Mouse (Mus musculus) liver, embryonic 14.5 days (tissue): Measurements from ENCODE around the gene Vsir. TPM values are rescaled to one million over a fixed set of nuclear protein-coding genes. Genes with fewer than 3 reads are reported as not detected.

ENCODE experiments used
- ATAC-seq: fragments of 200-750 bp; cut with Nextera tagmentation; 2 replicates; pipeline ENCODE4 v1.8.0; 2017; ENCODE audit warnings: moderate number of reproducible peaks, mild to moderate bottlenecking, moderate library complexity; ENCODE audit not compliant: insufficient read depth
- DNase-seq, 3 experiments: peaks; one replicate each; pipeline ENCODE4 v3.0.0-alpha.2; 2012 to 2013; ENCODE audit warnings: low read depth in 3 of 3, low spot score in 3 of 3
- H3K27ac ChIP-seq: fragments of 300-500 bp; sonication (generic); 2 replicates; pipeline ENCODE4 v1.5.1; 2014; ENCODE audit warnings: moderate library complexity, mild to moderate bottlenecking, control low read depth, inconsistent platforms
- H3K27me3 ChIP-seq: fragments of 300-500 bp; sonication (generic); 2 replicates; pipeline ENCODE4 v1.6.1; 2014; ENCODE audit warnings: mild to moderate bottlenecking, low read length, moderate library complexity; ENCODE audit not compliant: control insufficient read depth, insufficient read depth
- H3K36me3 ChIP-seq: fragments of 300-500 bp; sonication (generic); replicated peaks from 2 replicates; pipeline ENCODE4 v1.6.1; 2014; ENCODE audit warnings: low read depth; ENCODE audit not compliant: control insufficient read depth, insufficient read depth
- H3K4me1 ChIP-seq, 2 experiments: fragments of 200-500 bp in 1 of 2; fragments of 300-500 bp in 1 of 2; sonication (generic) in 1 of 2; replicated peaks; 2 replicates each; pipeline ENCODE4 v1.6.1; 2012 to 2014; ENCODE audit warnings: antibody characterized with exemption in 1 of 2, inconsistent platforms in 1 of 2, low read length in 1 of 2; ENCODE audit not compliant: control insufficient read depth in 2 of 2, insufficient read depth in 2 of 2
- H3K4me2 ChIP-seq: fragments of 300-500 bp; sonication (generic); 2 replicates; pipeline ENCODE4 v1.6.1; 2014; ENCODE audit warnings: low read depth, mild to moderate bottlenecking, control low read depth, moderate library complexity
- H3K4me3 ChIP-seq, 2 experiments: fragments of 200-500 bp in 1 of 2; fragments of 300-500 bp in 1 of 2; sonication (generic) in 1 of 2; 2 replicates each; pipeline ENCODE4 v1.5.1; 2012 to 2014; ENCODE audit warnings: low read depth in 2 of 2, low read length in 2 of 2, mild to moderate bottlenecking in 2 of 2, control low read depth in 1 of 2, inconsistent platforms in 1 of 2, moderate library complexity in 1 of 2; ENCODE audit not compliant: insufficient read depth in 1 of 2
- H3K9ac ChIP-seq: fragments of 300-500 bp; sonication (generic); replicated peaks from 2 replicates; pipeline ENCODE4 v1.6.1; 2014; ENCODE audit warnings: mild to moderate bottlenecking, control low read depth, moderate library complexity
- H3K9me3 ChIP-seq: fragments of 300-500 bp; sonication (generic); 2 replicates; pipeline ENCODE4 v1.6.1; 2016; ENCODE audit warnings: low read length, mixed read lengths; ENCODE audit not compliant: control insufficient read depth
- CTCF ChIP-seq: IDR thresholded peaks from 2 replicates; pipeline ENCODE4 v1.5.1; 2016; ENCODE audit warnings: antibody characterized with exemption, low read depth, control low read depth
- EP300 ChIP-seq: IDR thresholded peaks from 2 replicates; pipeline ENCODE4 v1.6.1; 2016; ENCODE audit warnings: antibody characterized with exemption, low read depth
- WGBS: fragments of 180-500 bp; shearing (Covaris S2); extraction: QIAGEN DNeasy Blood & Tissue Kit; methylation state at CpG from one replicate; pipeline ENCODE4 v1.1.7; 2014; ENCODE audit not compliant: insufficient replicate concordance; 5-methylcytosine and 5-hydroxymethylcytosine counted together
- polyA plus RNA-seq, 2 experiments: library from polyadenylated mRNA; depleted of rRNA in 1 of 2; stranded (reverse) in 1 of 2; unstranded in 1 of 2; fragments of >200 nt; fragmentation: Nextera tagmentation in 1 of 2; extraction: Ambion mirVana in 1 of 2; gene quantifications; 2 replicates each; pipeline versions ENCODE4 v1.2.1 to v1.2.3; 2012 to 2014

Vsir gene
- polyA plus RNA-seq, 2 experiments: 6.2 to 8.8 TPM

DNA sequence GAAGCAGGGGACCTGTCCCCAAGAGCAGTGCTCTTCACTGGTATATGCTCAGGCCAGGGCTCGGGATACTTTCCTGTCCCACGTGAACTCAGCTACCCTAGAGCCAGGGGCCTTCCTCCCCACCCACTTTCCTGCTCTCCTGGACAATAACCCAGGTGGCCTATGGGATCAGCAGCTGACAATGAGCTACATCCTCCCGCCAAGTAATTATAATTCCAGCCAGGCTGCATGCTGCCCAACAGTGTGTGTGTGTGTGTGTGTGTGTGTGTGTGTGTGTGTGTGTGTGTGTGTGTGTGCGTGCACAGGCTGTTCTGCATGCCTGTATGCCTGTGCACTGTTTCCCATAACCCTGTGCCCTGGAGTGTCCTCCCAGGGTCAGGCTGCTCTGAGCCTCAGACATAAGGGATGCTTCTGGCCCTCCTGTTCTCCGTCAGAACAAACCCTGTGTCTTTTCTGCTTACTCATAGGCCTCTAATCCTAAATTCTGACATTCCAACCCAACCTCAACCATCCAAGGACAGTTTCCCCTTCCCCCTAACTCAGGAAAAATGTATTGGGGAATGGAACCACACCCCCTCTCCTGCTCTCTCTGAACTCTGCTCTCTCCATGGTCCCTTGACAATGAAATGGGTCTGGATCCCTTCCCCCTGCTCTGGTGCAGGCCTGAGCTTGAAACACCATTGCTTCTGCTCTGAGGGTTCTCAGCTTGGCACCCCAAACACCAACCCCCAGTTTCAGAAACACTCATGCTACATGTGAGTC lies 6.8 kb downstream of the Vsir start:
- Histone ChIP-seq H3K27me3 (no peaks in the 10 kb centered on the region), H3K36me3 (no peaks in the 10 kb centered on the region), H3K4me1 (peaks cover 23 to 32% of the 10 kb centered on the region in 2 experiments), H3K4me2 (no peak overlapping the region), H3K9ac (no peak overlapping the region), H3K27ac (no peak overlapping the region), H3K9me3 (no peaks in the 10 kb centered on the region), H3K4me3 (no peak overlapping the region)
- whole genome bisulfite sequencing: 63% methylated on average over 5 of the region's 5 CpGs
- DNase-seq (no peak), ATAC-seq (no peak)
- TF ChIP-seq CTCF: no peak
- TF ChIP-seq EP300: no peak

DNA sequence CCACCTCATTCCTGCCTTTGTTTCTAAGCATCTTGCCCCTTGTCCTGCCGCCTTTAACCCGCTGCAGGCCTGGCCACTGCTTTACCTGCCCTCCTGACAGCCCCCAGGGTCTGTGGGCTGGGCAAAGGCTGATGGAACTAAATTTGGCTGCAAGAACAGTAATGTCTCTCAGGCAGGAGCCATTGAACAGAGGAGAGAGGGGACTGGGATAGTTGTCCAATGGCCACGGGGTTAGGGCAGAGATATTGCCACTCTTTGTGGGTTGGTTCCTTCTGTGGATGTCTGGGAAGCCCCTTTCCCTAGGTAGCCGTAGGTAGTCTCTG lies 7.3 kb downstream of the Vsir start:
- 63% methylated on average over 4 of the region's 4 CpGs for WGBS
- Histone ChIP-seq H3K27me3 (no peaks in the 10 kb centered on the region), H3K36me3 (no peaks in the 10 kb centered on the region; the same call in 1 of the 2 replicates), H3K4me3 (no peak overlapping the region), H3K9me3 (no peaks in the 10 kb centered on the region), H3K4me1 (peaks cover 18 to 27% of the 10 kb centered on the region in 2 experiments), H3K4me2 (no peak overlapping the region), H3K27ac (no peak overlapping the region), H3K9ac (no peak overlapping the region)
- ATAC-seq (no peak), DNase-seq (no peak)
- no peak for TF ChIP-seq CTCF
- TF ChIP-seq EP300: no peak

DNA sequence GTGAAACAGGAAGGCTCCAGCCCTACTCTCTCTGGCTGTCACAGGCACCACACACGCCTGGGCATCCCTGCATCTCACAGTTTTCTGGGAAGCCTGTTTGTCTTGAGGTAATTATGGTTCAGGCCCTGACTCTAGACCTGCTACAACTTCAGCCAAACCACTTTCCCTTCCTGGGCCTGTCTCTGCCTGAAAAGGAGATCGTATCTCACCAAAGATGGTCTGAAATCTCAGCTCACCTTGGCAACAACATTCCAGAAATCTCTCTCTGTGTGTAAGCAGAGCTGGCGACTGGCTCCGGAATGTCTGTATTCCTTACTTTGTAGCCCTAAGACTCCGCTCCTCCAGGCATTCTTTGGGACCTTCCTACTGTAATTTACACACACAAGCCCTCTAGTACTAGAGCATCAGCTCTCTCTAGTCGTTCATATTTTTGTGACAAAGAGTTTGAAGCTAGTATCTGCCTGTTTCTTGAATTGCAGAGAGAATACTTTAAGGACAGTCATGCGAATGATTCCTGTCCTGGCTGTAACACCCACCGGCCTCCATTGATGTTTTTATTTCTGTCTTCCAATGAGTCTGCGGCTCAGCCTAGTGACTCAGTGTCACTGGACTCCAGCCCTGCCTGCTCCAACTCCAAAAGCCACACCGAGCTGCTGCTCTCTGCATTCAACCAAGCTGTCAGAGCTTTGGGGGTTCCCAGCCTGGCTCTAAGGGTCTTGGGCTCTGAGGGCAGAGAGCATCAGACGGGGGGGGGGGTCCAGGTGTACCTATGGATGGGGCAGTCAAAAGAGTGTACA lies 8.4 kb downstream of the Vsir start:
- ATAC-seq (no peak), DNase-seq (no peak)
- Histone ChIP-seq H3K4me1 (peaks cover 7 to 16% of the 10 kb centered on the region in 2 experiments), H3K27me3 (no peaks in the 10 kb centered on the region), H3K36me3 (no peaks in the 10 kb centered on the region; the same call in 1 of the 2 replicates), H3K4me2 (no peak overlapping the region), H3K9ac (no peak overlapping the region), H3K4me3 (no peak overlapping the region), H3K27ac (no peak overlapping the region), H3K9me3 (no peaks in the 10 kb centered on the region)
- TF ChIP-seq CTCF: no peak
- no peak for TF ChIP-seq EP300
- WGBS: 69% methylated on average over 11 of the region's 11 CpGs

DNA sequence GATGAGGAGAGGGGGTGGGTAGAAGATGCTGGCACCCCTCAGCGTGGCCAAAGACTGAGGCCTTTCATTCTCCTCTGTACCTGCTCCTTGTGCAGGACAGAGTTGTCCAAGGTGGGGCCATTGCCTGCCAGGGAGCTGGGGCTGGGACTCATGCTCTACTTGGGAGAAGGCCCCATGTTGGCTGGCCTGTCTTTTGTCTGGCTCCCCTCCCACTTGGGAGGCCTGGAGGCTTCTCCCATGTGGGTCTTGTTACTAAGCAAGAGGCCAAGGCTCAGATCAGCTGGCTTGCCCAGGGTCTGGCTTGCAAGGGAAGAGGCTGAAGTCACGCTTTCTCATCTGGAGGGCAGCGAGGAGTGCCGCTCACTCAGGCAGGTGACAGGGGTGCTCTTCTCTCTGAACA lies 10.8 kb downstream of the Vsir start:
- ATAC-seq (no peak), DNase-seq (no peak)
- 82% methylated on average over 4 of the region's 4 CpGs for WGBS
- TF ChIP-seq CTCF (no peak), EP300 (no peak)
- H3K4me3 ChIP-seq: no peak overlapping the region
- H3K9me3 ChIP-seq: no peaks in the 10 kb centered on the region
- H3K4me1 ChIP-seq: 0 out of 4 replicates have a peak, but pooled peaks cover 0 to 2% of the 10 kb centered on the region in 2 experiments
- H3K27me3 ChIP-seq: no peaks in the 10 kb centered on the region
- H3K27ac ChIP-seq: no peak overlapping the region
- no peaks in the 10 kb centered on the region; the same call in 1 of the 2 replicates for H3K36me3 ChIP-seq
- no peak overlapping the region for H3K9ac ChIP-seq
- H3K4me2 ChIP-seq: no peak overlapping the region

DNA sequence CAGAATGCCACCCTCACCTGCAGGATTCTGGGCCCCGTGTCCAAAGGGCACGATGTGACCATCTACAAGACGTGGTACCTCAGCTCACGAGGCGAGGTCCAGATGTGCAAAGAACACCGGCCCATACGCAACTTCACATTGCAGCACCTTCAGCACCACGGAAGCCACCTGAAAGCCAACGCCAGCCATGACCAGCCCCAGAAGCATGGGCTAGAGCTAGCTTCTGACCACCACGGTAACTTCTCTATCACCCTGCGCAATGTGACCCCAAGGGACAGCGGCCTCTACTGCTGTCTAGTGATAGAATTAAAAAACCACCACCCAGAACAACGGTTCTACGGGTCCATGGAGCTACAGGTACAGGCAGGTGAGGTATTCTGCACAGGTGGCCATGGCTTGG lies 11.2 kb downstream of the Vsir start:
- no peak for ATAC-seq
- 0 out of 4 replicates have a peak, but pooled peaks cover 0 to 2% of the 10 kb centered on the region in 2 experiments for H3K4me1 ChIP-seq
- no peaks in the 10 kb centered on the region for H3K9me3 ChIP-seq
- no peak for DNase-seq
- no peak overlapping the region for H3K27ac ChIP-seq
- TF ChIP-seq CTCF (no peak), EP300 (no peak)
- 84% methylated on average over 14 of the region's 14 CpGs for WGBS
- no peaks in the 10 kb centered on the region for H3K27me3 ChIP-seq
- H3K36me3 ChIP-seq: no peaks in the 10 kb centered on the region; the same call in 1 of the 2 replicates
- no peak overlapping the region for H3K9ac ChIP-seq
- H3K4me2 ChIP-seq: no peak overlapping the region
- no peak overlapping the region for H3K4me3 ChIP-seq
